Mouse (Mus musculus): Measurements from ENCODE around the gene Rbm12.
A peak's percentile ranks its signal among the peaks of the same experiment; 100 is the strongest.

GRCm38 (mm10) chr2:156111358-156112079 is at the start of gene Rbm12, which contains the start of gene Cpne1:
- TF ChIP-seq CTCF (IDR thresholded peaks at IDR 0.05; ENCODE audit: low read depth, low read length): no peak
- peak; percentile 59 for TF ChIP-seq POLR2A (IDR thresholded peaks at IDR 0.05; ENCODE audit: extremely low read depth, insufficient read depth, low read length)
